Mouse (Mus musculus): Measurements from ENCODE around the gene Ms4a15.

GRCm38 (mm10) chr19:10940097-10940800 is 52.8 kb downstream of the Ms4a15 start:
- TF ChIP-seq CTCF (IDR thresholded peaks at IDR 0.05; ENCODE audit: borderline replicate concordance, insufficient read depth, low read length): peak; percentile 93
- TF ChIP-seq POLR2A (IDR thresholded peaks at IDR 0.05; ENCODE audit: low read depth, low read length): no peak

Measured in embryonic fibroblast, embryonic 13.5 days (primary cell).